Mouse (Mus musculus) midbrain, embryonic 12.5 days (tissue): ENCODE data around the gene Pdss2. TPM values are rescaled to one million over a fixed set of nuclear protein-coding genes. Genes with fewer than 3 reads are reported as not detected.
A peak's percentile ranks its signal among the peaks of the same experiment; 100 is the strongest.

Experiments used
- ATAC-seq: fragments of 200-750 bp; cut with Nextera tagmentation; 2 replicates; pipeline ENCODE4 v1.8.0; 2017; ENCODE audit warnings: low read depth, moderate TSS enrichment, moderate library complexity; ENCODE audit not compliant: low FRiP score
- H3K27ac ChIP-seq: fragments of 300-500 bp; sonication (generic); replicated peaks from 2 replicates; pipeline ENCODE4 v1.5.1; 2016; ENCODE audit warnings: mild to moderate bottlenecking
- H3K27me3 ChIP-seq: fragments of 300-500 bp; sonication (generic); 2 replicates; pipeline ENCODE4 v1.6.1; 2016; ENCODE audit warnings: mild to moderate bottlenecking
- H3K36me3 ChIP-seq: fragments of 300-500 bp; sonication (generic); 2 replicates; pipeline ENCODE4 v1.6.1; 2016
- H3K4me1 ChIP-seq: fragments of 300-500 bp; sonication (generic); 2 replicates; pipeline ENCODE4 v1.6.1; 2016
- H3K4me2 ChIP-seq: fragments of 300-500 bp; sonication (generic); replicated peaks from 2 replicates; pipeline ENCODE4 v1.6.1; 2016; ENCODE audit warnings: mild to moderate bottlenecking, moderate library complexity
- H3K4me3 ChIP-seq: fragments of 300-500 bp; sonication (generic); 2 replicates; pipeline ENCODE4 v1.5.1; 2016; ENCODE audit warnings: mild to moderate bottlenecking
- H3K9ac ChIP-seq: fragments of 300-500 bp; sonication (generic); replicated peaks from 2 replicates; pipeline ENCODE4 v1.6.1; 2016; ENCODE audit warnings: mild to moderate bottlenecking, moderate library complexity
- H3K9me3 ChIP-seq: fragments of 300-500 bp; sonication (generic); 2 replicates; pipeline ENCODE4 v1.6.1; 2016; ENCODE audit warnings: mild to moderate bottlenecking
- WGBS: fragments of 180-500 bp; shearing (Covaris S2); methylation state at CpG from one replicate; pipeline ENCODE4 v1.1.7; 2016; 5-methylcytosine and 5-hydroxymethylcytosine counted together
- polyA plus RNA-seq: library from polyadenylated mRNA; unstranded; fragments of >200 nt; fragmentation: Nextera tagmentation; extraction: Ambion mirVana; gene quantifications from 2 replicates; pipeline ENCODE4 v1.2.1, GENCODE M21; 2016

The Pdss2 gene
- polyA plus RNA-seq, 1 experiment from 2014 or later, result 17.3 TPM

- no peak for ATAC-seq
- WGBS, result 82% methylated on average over 3 of the region's 3 CpGs
- no peak overlapping the region for H3K4me3 ChIP-seq
- no peak overlapping the region for H3K9ac ChIP-seq
- H3K4me1 ChIP-seq, result no peaks in the 10 kb centered on the region
- H3K4me2 ChIP-seq, result no peak overlapping the region
- no peak overlapping the region for H3K27ac ChIP-seq
- H3K27me3 ChIP-seq, result no peaks in the 10 kb centered on the region
- H3K36me3 ChIP-seq, result no peaks in the 10 kb centered on the region
- no peaks in the 10 kb centered on the region for H3K9me3 ChIP-seq
Observed at GRCm38 (mm10) chr10:43463227-43463626, 241.9 kb downstream of the Pdss2 start.

- ATAC-seq, result no peak
- no peak overlapping the region for H3K9ac ChIP-seq
- no peaks in the 10 kb centered on the region for H3K27me3 ChIP-seq
- H3K4me3 ChIP-seq, result no peak overlapping the region
- H3K9me3 ChIP-seq, result no peaks in the 10 kb centered on the region
- no peaks in the 10 kb centered on the region for H3K4me1 ChIP-seq
- no peak overlapping the region for H3K4me2 ChIP-seq
- WGBS, result 84% methylated on average over 2 of the region's 2 CpGs
- H3K27ac ChIP-seq, result no peak overlapping the region
- H3K36me3 ChIP-seq, result no peaks in the 10 kb centered on the region
Observed at GRCm38 (mm10) chr10:43466223-43466622, 244.9 kb downstream of the Pdss2 start.

- 49% methylated on average over 13 of the region's 13 CpGs for WGBS
- Histone ChIP-seq H3K4me2 (no peak overlapping the region), H3K36me3 (no peaks in the 10 kb centered on the region), H3K27me3 (no peaks in the 10 kb centered on the region), H3K9ac (no peak overlapping the region), H3K27ac (no peak overlapping the region), H3K9me3 (no peaks in the 10 kb centered on the region), H3K4me3 (no peak overlapping the region), H3K4me1 (no peaks in the 10 kb centered on the region)
- ATAC-seq, result no peak
Observed at GRCm38 (mm10) chr10:43467659-43468058, 246.4 kb downstream of the Pdss2 start.

GRCm38 (mm10) chr10:43468293-43468692 is 247.0 kb downstream of the Pdss2 start:
- Histone ChIP-seq H3K27ac (no peak overlapping the region), H3K4me1 (no peaks in the 10 kb centered on the region), H3K9me3 (no peaks in the 10 kb centered on the region), H3K36me3 (no peaks in the 10 kb centered on the region), H3K4me2 (no peak overlapping the region), H3K27me3 (no peaks in the 10 kb centered on the region), H3K4me3 (no peak overlapping the region), H3K9ac (no peak overlapping the region)
- 95% methylated on average over 6 of the region's 6 CpGs for WGBS
- no peak for ATAC-seq

- H3K27ac ChIP-seq, result no peak overlapping the region
- no peaks in the 10 kb centered on the region for H3K9me3 ChIP-seq
- H3K9ac ChIP-seq, result no peak overlapping the region
- no peak overlapping the region for H3K4me3 ChIP-seq
- WGBS, result 55% methylated on average over 4 of the region's 4 CpGs
- no peak overlapping the region for H3K4me2 ChIP-seq
- no peaks in the 10 kb centered on the region for H3K27me3 ChIP-seq
- H3K4me1 ChIP-seq, result peaks cover 14% of the 10 kb centered on the region
- H3K36me3 ChIP-seq, result no peaks in the 10 kb centered on the region
- no peak for ATAC-seq
Observed at GRCm38 (mm10) chr10:43475376-43475775, 254.1 kb downstream of the Pdss2 start.

- H3K27me3 ChIP-seq, result no peaks in the 10 kb centered on the region
- H3K9me3 ChIP-seq, result no peaks in the 10 kb centered on the region
- H3K4me1 ChIP-seq, result peaks cover 34% of the 10 kb centered on the region
- H3K36me3 ChIP-seq, result no peaks in the 10 kb centered on the region
- H3K4me3 ChIP-seq, result peak overlapping the region; percentile 75
- peak overlapping the region; percentile 93 for H3K4me2 ChIP-seq
- peak overlapping the region; percentile 98 for H3K27ac ChIP-seq
- WGBS, result 2% methylated on average over 9 of the region's 9 CpGs
- ATAC-seq, result no peak
- H3K9ac ChIP-seq, result peak overlapping the region; percentile 93; the same call in 1 of the 2 replicates
Observed at GRCm38 (mm10) chr10:43477459-43477858, 256.2 kb downstream of the Pdss2 start.

GRCm38 (mm10) chr10:43477865-43478681 is 256.8 kb downstream of the Pdss2 start:
- Histone ChIP-seq H3K4me2 (peak overlapping the region; percentile 93), H3K27ac (peak overlapping the region; percentile 98), H3K4me3 (peak overlapping the region; percentile 75), H3K9me3 (no peaks in the 10 kb centered on the region), H3K4me1 (peaks cover 38% of the 10 kb centered on the region), H3K27me3 (no peaks in the 10 kb centered on the region), H3K36me3 (no peaks in the 10 kb centered on the region), H3K9ac (peak overlapping the region; percentile 93)
- WGBS, result under 1% methylated on average over 42 of the region's 42 CpGs
- peak; percentile 67 for ATAC-seq

- Histone ChIP-seq H3K4me1 (peaks cover 45% of the 10 kb centered on the region), H3K9me3 (no peaks in the 10 kb centered on the region)
Observed at GRCm38 (mm10) chr10:43478751-43479435, 257.6 kb downstream of the Pdss2 start, which contains the start of gene Bend3. TSS of gene Bend3 (plus strand) at chr10:43478831.

GRCm38 (mm10) chr10:43479436-43480157 is 258.3 kb downstream of the Pdss2 start:
- Histone ChIP-seq H3K36me3 (no peaks in the 10 kb centered on the region), H3K9ac (peak overlapping the region; percentile 93), H3K27me3 (no peaks in the 10 kb centered on the region), H3K4me2 (peak overlapping the region; percentile 93), H3K9me3 (no peaks in the 10 kb centered on the region), H3K4me1 (peaks cover 45% of the 10 kb centered on the region), H3K27ac (peak overlapping the region; percentile 98), H3K4me3 (peak overlapping the region; percentile 75)
- peak; percentile 76 for ATAC-seq
- under 1% methylated on average over 98 of the region's 103 CpGs for WGBS

More at GRCm38 (mm10) chr10:43478751-43479435, 257.6 kb downstream of the Pdss2 start, which contains the start of gene Bend3:
- Histone ChIP-seq H3K4me2 (peak within 1 kb of the TSS; percentile 93), H3K27me3 (no peaks in the 10 kb centered on the region), H3K9ac (peak within 1 kb of the TSS; percentile 93), H3K27ac (peak within 1 kb of the TSS; percentile 98), H3K36me3 (no peaks in the 10 kb centered on the region), H3K4me3 (peak within 1 kb of the TSS; percentile 75)
- peak; percentile 51 for ATAC-seq
- WGBS, result under 1% methylated on average over 65 of the region's 101 CpGs

- Histone ChIP-seq H3K27me3 (no peaks in the 10 kb centered on the region), H3K9me3 (no peaks in the 10 kb centered on the region), H3K27ac (peak overlapping the region; percentile 98), H3K36me3 (no peaks in the 10 kb centered on the region), H3K9ac (peak overlapping the region; percentile 93), H3K4me1 (peaks cover 45% of the 10 kb centered on the region), H3K4me3 (peak overlapping the region; percentile 75), H3K4me2 (peak overlapping the region; percentile 93)
- ATAC-seq, result no peak
- 2% methylated on average over 13 of the region's 13 CpGs for WGBS
Observed at GRCm38 (mm10) chr10:43480227-43480849, 259.1 kb downstream of the Pdss2 start.

GRCm38 (mm10) chr10:43481179-43481578 is 259.9 kb downstream of the Pdss2 start:
- Histone ChIP-seq H3K9ac (no peak overlapping the region), H3K4me2 (peak overlapping the region; percentile 93), H3K4me3 (no peak overlapping the region), H3K4me1 (peaks cover 45% of the 10 kb centered on the region), H3K27me3 (no peaks in the 10 kb centered on the region), H3K27ac (no peak overlapping the region), H3K9me3 (no peaks in the 10 kb centered on the region), H3K36me3 (no peaks in the 10 kb centered on the region)
- WGBS, result 38% methylated on average over 4 of the region's 4 CpGs
- ATAC-seq, result no peak
